Mouse (Mus musculus) lung, postnatal 0 days (tissue): Measurements from ENCODE around the gene Clta. TPM values are rescaled to one million over a fixed set of nuclear protein-coding genes. Genes with fewer than 3 reads are reported as not detected.

ENCODE experiments used
- ATAC-seq: fragments of 200-750 bp; cut with Nextera tagmentation; 2 replicates; pipeline ENCODE4 v1.8.0; 2017; ENCODE audit warnings: moderate library complexity
- DNase-seq: peaks from one replicate; pipeline ENCODE4 v3.0.0-alpha.2; 2016; ENCODE audit warnings: low spot score
- H3K27ac ChIP-seq: fragments of 300-500 bp; sonication (generic); 2 replicates; pipeline ENCODE4 v1.5.1; 2014; ENCODE audit warnings: antibody characterized with exemption, mild to moderate bottlenecking, low read length, mixed read lengths
- H3K27me3 ChIP-seq: fragments of 300-500 bp; sonication (generic); replicated peaks from 2 replicates; pipeline ENCODE4 v1.6.1; 2014; ENCODE audit warnings: low read length, mixed read lengths; ENCODE audit not compliant: insufficient read depth
- H3K36me3 ChIP-seq: fragments of 300-500 bp; sonication (generic); 2 replicates; pipeline ENCODE4 v1.6.1; 2014; ENCODE audit warnings: low read length, mixed read lengths; ENCODE audit not compliant: insufficient read depth
- H3K4me1 ChIP-seq: fragments of 300-500 bp; sonication (generic); 2 replicates; pipeline ENCODE4 v1.6.1; 2014; ENCODE audit warnings: antibody characterized with exemption, low read depth, low read length, mixed read lengths; ENCODE audit not compliant: insufficient read depth
- H3K4me2 ChIP-seq: fragments of 300-500 bp; sonication (generic); replicated peaks from 2 replicates; pipeline ENCODE4 v1.6.1; 2014; ENCODE audit warnings: low read depth, mild to moderate bottlenecking, low read length, moderate library complexity, mixed read lengths
- H3K4me3 ChIP-seq: fragments of 300-500 bp; sonication (generic); 2 replicates; pipeline ENCODE4 v1.5.1; 2014; ENCODE audit warnings: low read depth, low read length
- H3K9ac ChIP-seq: fragments of 300-500 bp; sonication (generic); replicated peaks from 2 replicates; pipeline ENCODE4 v1.6.1; 2014; ENCODE audit warnings: low read depth, mild to moderate bottlenecking
- H3K9me3 ChIP-seq: fragments of 300-500 bp; sonication (generic); 2 replicates; pipeline ENCODE4 v1.6.1; 2016; ENCODE audit warnings: low read length, mixed read lengths
- CTCF ChIP-seq: IDR thresholded peaks from 2 replicates; pipeline ENCODE4 v1.5.1; 2016; ENCODE audit warnings: antibody characterized with exemption, mild to moderate bottlenecking
- EP300 ChIP-seq: IDR thresholded peaks from 2 replicates; pipeline ENCODE4 v1.6.1; 2016; ENCODE audit warnings: antibody characterized with exemption, mild to moderate bottlenecking, control low read depth
- WGBS: fragments of 180-500 bp; shearing (Covaris S2); extraction: QIAGEN DNeasy Blood & Tissue Kit; methylation state at CpG from one replicate; pipeline ENCODE4 v1.1.7; 2014; 5-methylcytosine and 5-hydroxymethylcytosine counted together
- polyA plus RNA-seq: library from polyadenylated mRNA; unstranded; fragments of >200 nt; fragmentation: Nextera tagmentation; extraction: Ambion mirVana; gene quantifications from 2 replicates; pipeline ENCODE4 v1.2.1, GENCODE M21; 2015

Clta gene
- polyA plus RNA-seq, 1 experiment from 2014 or later: 209 TPM

GRCm38 (mm10) chr4:44062062-44062461 lies 57.8 kb downstream of the Clta start:
- Histone ChIP-seq H3K4me2 (no peak overlapping the region), H3K27me3 (no peaks in the 10 kb centered on the region), H3K36me3 (peaks cover 9% of the 10 kb centered on the region; the same call in 1 of the 2 replicates), H3K27ac (no peak overlapping the region), H3K4me3 (no peak overlapping the region), H3K9ac (no peak overlapping the region), H3K9me3 (no peaks in the 10 kb centered on the region), H3K4me1 (peaks cover 6% of the 10 kb centered on the region; the same call in 1 of the 2 replicates)
- 59% methylated on average over 9 of the region's 9 CpGs for WGBS
- ATAC-seq (no peak), DNase-seq (no peak)
- no peak for TF ChIP-seq EP300
- TF ChIP-seq CTCF: no peak

DNA sequence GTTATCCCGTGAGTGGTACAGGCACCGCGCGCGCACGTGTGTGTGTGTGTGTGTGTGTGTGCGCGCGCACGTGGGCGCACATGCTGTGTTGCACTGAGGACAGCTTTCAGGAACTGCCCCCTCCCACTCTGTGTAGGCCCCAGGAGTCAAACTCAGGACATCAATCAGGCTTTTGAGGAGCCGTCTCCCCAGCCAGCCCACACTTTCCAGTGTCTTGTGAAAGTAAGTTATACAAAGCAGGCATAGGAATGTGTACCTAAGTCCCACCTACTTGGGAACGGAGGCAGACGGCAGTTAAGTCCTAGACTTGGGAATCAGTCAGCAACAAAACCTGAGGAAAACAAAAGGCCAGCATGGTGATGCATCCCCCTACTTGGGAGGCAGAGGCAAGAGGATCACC lies 58.6 kb downstream of the Clta start:
- ATAC-seq (no peak), DNase-seq (no peak)
- Histone ChIP-seq H3K36me3 (peaks cover 9% of the 10 kb centered on the region; the same call in 1 of the 2 replicates), H3K27ac (no peak overlapping the region), H3K4me3 (no peak overlapping the region), H3K27me3 (no peaks in the 10 kb centered on the region), H3K4me2 (no peak overlapping the region), H3K9me3 (no peaks in the 10 kb centered on the region), H3K4me1 (peaks cover 9% of the 10 kb centered on the region; the same call in 1 of the 2 replicates), H3K9ac (no peak overlapping the region)
- TF ChIP-seq EP300: no peak
- no peak for TF ChIP-seq CTCF
- whole genome bisulfite sequencing: 82% methylated on average over 14 of the region's 14 CpGs

DNA sequence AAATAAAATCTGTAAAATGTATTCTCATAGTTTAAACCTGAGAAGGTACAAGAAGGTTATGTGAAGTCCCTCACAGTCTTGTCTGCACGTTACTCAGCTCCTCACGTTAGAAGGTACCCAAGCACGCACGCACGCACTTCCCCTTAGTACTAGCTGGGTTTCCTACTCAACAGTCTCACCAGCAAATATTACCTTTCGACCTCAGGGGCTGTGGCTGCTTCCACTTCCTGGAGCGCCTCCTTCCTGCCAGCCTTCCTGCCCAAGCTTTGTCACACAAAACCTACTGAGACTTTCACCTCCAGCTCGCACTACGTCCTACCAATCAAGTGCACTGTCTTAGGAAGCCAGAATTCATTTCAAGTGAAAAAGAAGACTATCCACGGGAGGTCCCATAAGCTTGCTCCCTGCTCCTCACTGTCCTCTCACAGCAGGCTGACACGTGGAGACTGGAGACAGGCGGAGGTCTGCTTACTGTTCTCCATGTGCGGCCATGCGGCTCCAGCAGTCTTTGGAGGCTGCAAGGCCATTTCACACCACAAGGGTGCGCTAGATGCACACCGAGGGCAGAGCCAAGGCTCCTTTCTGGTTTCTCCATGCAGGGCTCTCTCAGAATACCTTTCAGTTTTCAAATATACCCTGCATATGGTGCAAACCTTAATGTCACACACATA lies 61.2 kb downstream of the Clta start:
- H3K36me3 ChIP-seq: 0 out of 2 replicates have a peak, but pooled peaks cover 4% of the 10 kb centered on the region
- H3K9ac ChIP-seq: no peak overlapping the region
- TF ChIP-seq CTCF (peak; percentile 99), EP300 (no peak)
- no peak overlapping the region for H3K27ac ChIP-seq
- no peaks in the 10 kb centered on the region for H3K27me3 ChIP-seq
- H3K4me2 ChIP-seq: peak overlapping the region; percentile 37; the same call in 1 of the 2 replicates
- DNase-seq (peak; percentile 90), ATAC-seq (peak; percentile 75)
- no peak overlapping the region for H3K4me3 ChIP-seq
- 18% methylated on average over 16 of the region's 16 CpGs for WGBS
- peaks cover 9% of the 10 kb centered on the region; the same call in 1 of the 2 replicates for H3K4me1 ChIP-seq
- no peaks in the 10 kb centered on the region for H3K9me3 ChIP-seq

- TF ChIP-seq CTCF: no peak
- TF ChIP-seq EP300: no peak
- Histone ChIP-seq H3K4me3 (no peak overlapping the region), H3K9me3 (no peaks in the 10 kb centered on the region), H3K9ac (no peak overlapping the region), H3K4me1 (peaks cover 9% of the 10 kb centered on the region; the same call in 1 of the 2 replicates), H3K27ac (0 out of 2 replicates have a peak overlapping the region, but pooled peaks have one; percentile 47), H3K36me3 (0 out of 2 replicates have a peak, but pooled peaks cover 4% of the 10 kb centered on the region), H3K4me2 (no peak overlapping the region), H3K27me3 (no peaks in the 10 kb centered on the region)
- DNase-seq (peak; percentile 69), ATAC-seq (no peak)
- WGBS: 59% methylated on average over 6 of the region's 6 CpGs
Observed at GRCm38 (mm10) chr4:44066891-44067290, 62.6 kb downstream of the Clta start.

DNA sequence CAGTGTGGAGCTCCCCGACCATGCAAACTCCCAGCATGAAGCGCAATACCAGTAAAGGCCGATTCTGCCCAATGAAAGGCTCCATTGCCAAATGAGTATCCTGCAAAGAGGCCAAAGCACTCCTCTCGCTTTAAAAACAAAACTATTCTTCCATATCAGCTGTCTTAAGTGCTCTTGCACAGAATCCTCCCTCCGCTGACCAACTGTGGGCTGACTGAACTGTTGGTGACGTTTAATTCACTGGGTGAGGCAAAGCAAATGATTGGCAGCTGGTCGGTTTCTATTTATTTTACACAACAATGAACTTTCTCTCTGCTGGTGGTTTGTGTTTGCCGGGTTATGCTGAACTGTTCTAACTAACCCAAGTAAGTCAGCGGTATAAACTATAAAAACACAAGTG lies 64.5 kb downstream of the Clta start:
- 0 out of 2 replicates have a peak, but pooled peaks have one; percentile 15 for TF ChIP-seq EP300
- no peak for TF ChIP-seq CTCF
- peak; percentile 25 for ATAC-seq
- Histone ChIP-seq H3K4me1 (peaks cover 9% of the 10 kb centered on the region; the same call in 1 of the 2 replicates), H3K9me3 (no peaks in the 10 kb centered on the region), H3K4me3 (no peak overlapping the region), H3K4me2 (peak overlapping the region; percentile 12; the same call in 1 of the 2 replicates), H3K9ac (no peak overlapping the region), H3K27ac (peak overlapping the region; percentile 17), H3K27me3 (no peaks in the 10 kb centered on the region), H3K36me3 (no peaks in the 10 kb centered on the region)
- DNase-seq: peak; percentile 92
- 35% methylated on average over 9 of the region's 9 CpGs for WGBS

DNA sequence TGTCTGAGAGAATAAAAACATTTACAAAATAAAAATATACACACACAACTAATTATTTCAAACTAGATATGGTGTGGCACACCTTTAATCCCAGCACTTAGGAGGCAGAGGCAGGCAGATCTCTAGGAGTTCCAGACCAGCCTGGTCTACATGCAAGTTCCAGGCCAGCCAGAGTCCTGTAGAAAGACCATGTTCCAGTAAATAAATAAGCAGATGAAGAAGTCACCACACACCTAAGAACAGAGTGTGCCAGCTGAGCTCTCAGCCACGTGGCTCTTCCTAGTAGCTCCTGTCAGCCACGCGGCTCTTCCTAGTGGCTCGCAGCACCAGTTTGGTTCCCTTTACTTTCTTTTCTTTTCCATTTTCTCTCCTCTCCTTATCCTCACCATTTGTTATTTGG lies 65.2 kb downstream of the Clta start:
- 85% methylated on average over 4 of the region's 4 CpGs for WGBS
- H3K27me3 ChIP-seq: no peaks in the 10 kb centered on the region
- H3K27ac ChIP-seq: no peak overlapping the region
- no peaks in the 10 kb centered on the region for H3K36me3 ChIP-seq
- peaks cover 9% of the 10 kb centered on the region; the same call in 1 of the 2 replicates for H3K4me1 ChIP-seq
- H3K9ac ChIP-seq: no peak overlapping the region
- H3K4me2 ChIP-seq: no peak overlapping the region
- no peaks in the 10 kb centered on the region for H3K9me3 ChIP-seq
- TF ChIP-seq EP300 (no peak), CTCF (no peak)
- DNase-seq: no peak
- no peak overlapping the region for H3K4me3 ChIP-seq
- ATAC-seq: no peak
